Mouse (Mus musculus) MEL (cell line): Measurements from ENCODE around the gene Tarbp2.

Experiments
- BHLHE40 ChIP-seq: IDR thresholded peaks from 2 replicates; pipeline ENCODE4 v1.6.1; 2012; ENCODE audit warnings: low read depth, mild to moderate bottlenecking, inconsistent platforms, low read length, improper control_type of control experiment, borderline replicate concordance
- CTCF ChIP-seq, 3 experiments: IDR thresholded peaks in 2 of 3; conservative IDR thresholded peaks in 1 of 3; 2 replicates each; pipeline ENCODE4 v1.5.1; 2011 to 2012; ENCODE audit warnings: low read length in 3 of 3, low read depth in 2 of 3, mild to moderate bottlenecking in 2 of 3, improper control_type of control experiment in 1 of 3, inconsistent platforms in 1 of 3, mixed read lengths in 1 of 3, moderate library complexity in 1 of 3; ENCODE audit not compliant: control insufficient read depth in 1 of 3, insufficient read depth in 1 of 3, poor library complexity in 1 of 3, severe bottlenecking in 1 of 3
- E2F4 ChIP-seq: IDR thresholded peaks from 2 replicates; pipeline ENCODE4 v1.6.1; 2011; ENCODE audit warnings: low read depth, low read length, improper control_type of control experiment, borderline replicate concordance
- JUND ChIP-seq: IDR thresholded peaks from 2 replicates; pipeline ENCODE4 v1.6.1; 2011; ENCODE audit warnings: low read depth, mild to moderate bottlenecking, improper control_type of control experiment, low read length
- KAT2A ChIP-seq: conservative IDR thresholded peaks from 2 replicates; pipeline ENCODE4 v1.6.1; 2012; ENCODE audit warnings: low read depth, low read length, improper control_type of control experiment, inconsistent platforms
- MAX ChIP-seq: IDR thresholded peaks from 2 replicates; pipeline ENCODE4 v1.6.1; 2011; ENCODE audit warnings: low read length, improper control_type of control experiment
- MAZ ChIP-seq: IDR thresholded peaks from 2 replicates; pipeline ENCODE4 v1.6.1; 2012; ENCODE audit warnings: low read depth, mild to moderate bottlenecking, inconsistent platforms, low read length, improper control_type of control experiment
- POLR2A ChIP-seq, 2 experiments: IDR thresholded peaks; 2 replicates each; pipeline ENCODE4 v1.6.1; 2011 to 2012; ENCODE audit warnings: low read length in 2 of 2, mild to moderate bottlenecking in 2 of 2, control low read depth in 1 of 2, improper control_type of control experiment in 1 of 2, low read depth in 1 of 2, moderate library complexity in 1 of 2; ENCODE audit not compliant: control insufficient read depth in 1 of 2, insufficient read depth in 1 of 2, poor library complexity in 1 of 2
- SMC3 ChIP-seq: IDR thresholded peaks from 2 replicates; pipeline ENCODE4 v1.6.1; 2011; ENCODE audit warnings: low read depth, low read length, improper control_type of control experiment
- USF1 ChIP-seq: IDR thresholded peaks from 2 replicates; pipeline ENCODE4 v1.6.1; 2014; ENCODE audit warnings: low read depth, mild to moderate bottlenecking, inconsistent platforms, low read length, improper control_type of control experiment, moderate library complexity
- ZC3H11A ChIP-seq: IDR thresholded peaks from 2 replicates; pipeline ENCODE4 v1.6.1; 2012; ENCODE audit warnings: low read depth, mild to moderate bottlenecking, inconsistent platforms, low read length, improper control_type of control experiment

DNA sequence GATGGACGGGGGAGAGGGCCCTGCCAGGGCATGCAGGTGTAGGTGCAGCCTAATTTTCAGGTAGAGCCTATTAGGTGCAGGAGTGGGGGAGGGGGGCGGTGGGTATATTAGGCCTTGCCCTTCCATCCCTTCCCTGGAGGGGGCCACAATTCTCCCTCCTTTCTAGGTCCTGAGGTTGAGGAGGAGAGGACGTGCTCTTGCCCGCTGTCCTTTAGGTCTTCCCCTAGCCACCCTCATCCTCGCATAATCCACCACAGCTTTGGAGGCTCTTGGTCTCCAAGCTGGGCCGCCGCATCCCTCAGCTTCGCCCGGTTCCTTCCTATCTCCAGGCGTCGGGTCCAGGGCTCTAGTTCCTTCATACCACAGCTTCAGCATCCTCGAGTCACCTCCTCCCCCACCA, 1.7 kb upstream of the Tarbp2 start:
- TF ChIP-seq ZC3H11A (no peak), JUND (no peak), CTCF (IDR thresholded peaks at IDR 0.05 in 2 of 3, conservative IDR thresholded peaks at IDR 0.05 in 1 of 3; ENCODE audit: control insufficient read depth in 1 of 3, insufficient read depth in 1 of 3, low read depth in 2 of 3, low read length in 3 of 3, poor library complexity in 1 of 3, severe bottlenecking in 1 of 3) (no peak), E2F4 (no peak), POLR2A (IDR thresholded peaks at IDR 0.05; ENCODE audit: control insufficient read depth in 1 of 2, insufficient read depth in 1 of 2, low read depth in 1 of 2, low read length in 2 of 2, poor library complexity in 1 of 2) (no peak), MAZ (no peak), SMC3 (no peak), USF1 (no peak), BHLHE40 (no peak), KAT2A (no peak), MAX (no peak)
